Mouse (Mus musculus) left cerebral cortex, postnatal 14 days (tissue): Measurements from ENCODE around the gene Cd81. TPM values are rescaled to one million over a fixed set of nuclear protein-coding genes. Genes with fewer than 3 reads are reported as not detected.

Experiments
- DNase-seq, 2 experiments: peaks; one replicate each; pipeline ENCODE4 v3.0.0; 2021 to 2022; ENCODE audit warnings: low spot score in 2 of 2, mixed read lengths in 1 of 2
- intact Hi-C: fragments of 180-260 bp; cut with DNase I; formaldehyde crosslinking; loops from one replicate; pipeline ENCODE4 v1.15.1; 2025
- total RNA-seq, 2 experiments: library from RNA; stranded (reverse); gene quantifications; 2 replicates each; pipeline ENCODE4 v1.2.3; 2021

The Cd81 gene
- total RNA-seq, 2 experiments from 2014 or later: 367 to 400 TPM

- intact Hi-C loops: loop anchor here (2.0 kb wide), 1 partner anchor 43 kb away; no protein-coding TSS in a partner anchor
- DNase-seq: no peak
These were observed 43.0 kb downstream of the Cd81 start for GRCm38 (mm10) chr7:143095554-143095907.

- intact Hi-C loops: no loop called here
- no peak for DNase-seq
These were observed 48.2 kb downstream of the Cd81 start for GRCm38 (mm10) chr7:143100759-143101158.

- no peak for DNase-seq
- intact Hi-C loops: no loop called here
These were observed 52.8 kb downstream of the Cd81 start for GRCm38 (mm10) chr7:143105258-143105897.

GRCm38 (mm10) chr7:143106062-143106461 lies 53.5 kb downstream of the Cd81 start, which contains the start of gene Kcnq1:
Kcnq1 (plus strand) TSS chr7:143106362.
- intact Hi-C loops: no loop called here
- no peak for DNase-seq

- DNase-seq: no peak
These were observed 54.3 kb downstream of the Cd81 start for GRCm38 (mm10) chr7:143106672-143107465.

GRCm38 (mm10) chr7:143108200-143108599 lies 55.7 kb downstream of the Cd81 start:
- intact Hi-C loops: no loop called here
- no peak for DNase-seq

More at GRCm38 (mm10) chr7:143106672-143107465, 54.3 kb downstream of the Cd81 start:
- intact Hi-C loops: no loop called here

- DNase-seq: no peak
- intact Hi-C loops: no loop called here
These were observed 56.6 kb downstream of the Cd81 start for GRCm38 (mm10) chr7:143108996-143109660.

GRCm38 (mm10) chr7:143109696-143110095 lies 57.2 kb downstream of the Cd81 start:
- intact Hi-C loops: no loop called here
- no peak for DNase-seq

GRCm38 (mm10) chr7:143110803-143111202 lies 58.3 kb downstream of the Cd81 start:
- intact Hi-C loops: no loop called here
- DNase-seq: no peak

- intact Hi-C loops: no loop called here
- DNase-seq: no peak
These were observed 59.2 kb downstream of the Cd81 start for GRCm38 (mm10) chr7:143111719-143112118.

GRCm38 (mm10) chr7:143112395-143112794 lies 59.9 kb downstream of the Cd81 start:
- intact Hi-C loops: no loop called here

GRCm38 (mm10) chr7:143114773-143115172 lies 62.2 kb downstream of the Cd81 start:
- intact Hi-C loops: no loop called here
- no peak for DNase-seq

More at GRCm38 (mm10) chr7:143112395-143112794, 59.9 kb downstream of the Cd81 start:
- no peak for DNase-seq

GRCm38 (mm10) chr7:143116521-143116920 lies 64.0 kb downstream of the Cd81 start:
- intact Hi-C loops: no loop called here
- DNase-seq: no peak

Other genes with a start within 250 kb of the Cd81 start
- 1 to 10 TPM in 1 of 2 experiments, under 1 TPM in 1; 0.62 to 2.1 TPM for gene Th, start 121.6 kb upstream of the Cd81 start, total RNA-seq
- not detected for gene Ascl2, start 83.5 kb upstream of the Cd81 start, total RNA-seq
- gene Tspan32, start 47.7 kb upstream of the Cd81 start, total RNA-seq: under 1 TPM in 1 of 2 experiments, not detected in 1; 0.30 TPM
- 10 to 100 TPM; 41.1 to 50.0 TPM for gene Tssc4, start 16.5 kb downstream of the Cd81 start, total RNA-seq
- gene Trpm5, start 41.9 kb downstream of the Cd81 start, total RNA-seq: under 1 TPM in 1 of 2 experiments, not detected in 1; 0.19 TPM
- 1 to 10 TPM in 1 of 2 experiments, under 1 TPM in 1; 0.91 to 1.7 TPM for gene Kcnq1, start 53.6 kb downstream of the Cd81 start, total RNA-seq